ENCODE assay signal across 14 mouse cellular contexts in the genomic region with DNA sequence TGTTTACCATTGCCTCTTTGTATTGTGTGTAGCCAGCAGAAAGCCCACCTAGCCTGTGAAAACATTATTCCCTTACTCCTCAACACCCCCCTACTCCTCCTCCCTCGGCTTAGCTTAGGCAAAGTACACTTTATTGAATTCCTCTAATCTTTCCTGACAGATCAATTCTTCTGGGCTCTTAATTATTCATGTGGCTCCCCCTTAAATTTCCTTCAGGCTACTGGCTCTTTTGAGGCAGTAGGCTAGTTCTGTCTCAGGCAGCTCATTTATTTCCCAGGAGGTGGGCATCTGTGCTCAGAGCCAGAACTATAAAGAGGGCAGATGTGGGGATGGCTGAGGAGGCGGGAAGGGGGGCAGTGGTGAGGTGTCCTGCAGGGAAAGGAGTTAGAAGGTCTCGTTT. TPM values are rescaled to one million over a fixed set of nuclear protein-coding genes. Genes with fewer than 3 reads are reported as not detected.
A peak's percentile ranks its signal among the peaks of the same experiment; 100 is the strongest.
DNase-seq lines count a peak whose midpoint lies in the region; ATAC-seq and TF ChIP-seq lines count a peak whose summit lies in the region.
"Had no signal": no experiment of that assay in that cellular context is flagged by ENCODE, and none has a peak within 500 bp of the region (broad histone marks: within the 10 kb centered on the region; RNA-seq: fewer than 3 reads in every experiment).

No protein-coding gene starts in this region.

- H3K27me3 ChIP-seq in midbrain, embryonic 10.5 days (ENCODE audit: low read depth, poor library complexity, severe bottlenecking) = 0 out of 2 replicates have a peak, but pooled peaks cover 5% of the 10 kb centered on the region
- H3K27me3 ChIP-seq in midbrain, postnatal 0 days (ENCODE audit: insufficient read depth, low read length) = no peaks in the 10 kb centered on the region
- H3K27me3 ChIP-seq in forebrain, embryonic 16.5 days (replicated peaks; ENCODE audit: control insufficient read depth, insufficient read depth, low read length) = no peaks in the 10 kb centered on the region
- H3K27me3 ChIP-seq in limb, embryonic 12.5 days = peaks cover 5% of the 10 kb centered on the region; the same call in 1 of the 2 replicates
- H3K27me3 ChIP-seq: heart, embryonic 15.5 days had no signal

- peak; percentile 34 for DNase-seq in midbrain, embryonic 10.5 days (ENCODE audit: low spot score)
- no peak for DNase-seq in midbrain, postnatal 0 days (ENCODE audit: low spot score)
- DNase-seq in retina, embryonic 14.5 days (ENCODE audit: low spot score) = peak; percentile 90
- no peak for DNase-seq in urinary bladder, postnatal 14 days (ENCODE audit: low spot score)
- DNase-seq in urinary bladder, adult 18-20 months (ENCODE audit: low spot score in 2 of 2) = no peak
- no peak for DNase-seq in spleen, postnatal 36 days (ENCODE audit: low spot score in 2 of 2)
- DNase-seq: cerebellum, adult 18-20 months; gastrocnemius, postnatal 36 days had no signal

- no peaks in the 10 kb centered on the region for H3K36me3 ChIP-seq in midbrain, embryonic 10.5 days
- H3K36me3 ChIP-seq in midbrain, postnatal 0 days (ENCODE audit: insufficient read depth, low read length) = no peaks in the 10 kb centered on the region
- H3K36me3 ChIP-seq in forebrain, embryonic 16.5 days (ENCODE audit: control insufficient read depth, insufficient read depth) = no peaks in the 10 kb centered on the region
- H3K36me3 ChIP-seq in limb, embryonic 12.5 days = no peaks in the 10 kb centered on the region
- H3K36me3 ChIP-seq: G1E; heart, embryonic 15.5 days had no signal

- TF ChIP-seq CTCF in midbrain, postnatal 0 days (IDR thresholded peaks at IDR 0.05) = no peak

- no peak overlapping the region for H3K4me2 ChIP-seq in midbrain, postnatal 0 days (ENCODE audit: low read depth, low read length, poor library complexity, severe bottlenecking)
- no peak overlapping the region for H3K4me2 ChIP-seq in forebrain, embryonic 16.5 days (ENCODE audit: low read length)
- no peak overlapping the region for H3K4me2 ChIP-seq in limb, embryonic 12.5 days
- H3K4me2 ChIP-seq: heart, embryonic 15.5 days; liver, embryonic 11.5 days had no signal

- H3K4me3 ChIP-seq in midbrain, embryonic 10.5 days = no peak overlapping the region
- no peak overlapping the region for H3K4me3 ChIP-seq in midbrain, postnatal 0 days (ENCODE audit: low read depth, low read length)
- no peak overlapping the region for H3K4me3 ChIP-seq in forebrain, embryonic 16.5 days (replicated peaks; ENCODE audit: low read length)
- no peak overlapping the region for H3K4me3 ChIP-seq in limb, embryonic 12.5 days (replicated peaks)
- H3K4me3 ChIP-seq: heart, embryonic 15.5 days had no signal

- WGBS in midbrain, embryonic 10.5 days = 24% methylated on average over 3 of the region's 3 CpGs
- 10% methylated on average over 3 of the region's 3 CpGs for WGBS in midbrain, postnatal 0 days
- 1% methylated on average over 3 of the region's 3 CpGs for WGBS in forebrain, embryonic 16.5 days
- 13% methylated on average over 3 of the region's 3 CpGs for WGBS in limb, embryonic 12.5 days

- H3K4me1 ChIP-seq in midbrain, embryonic 10.5 days = peaks cover 23% of the 10 kb centered on the region
- H3K4me1 ChIP-seq in midbrain, postnatal 0 days (ENCODE audit: insufficient read depth, low read length) = no peaks in the 10 kb centered on the region; the same call in 1 of the 2 replicates
- H3K4me1 ChIP-seq in forebrain, embryonic 16.5 days (replicated peaks; ENCODE audit: control insufficient read depth, insufficient read depth, low read length) = peaks cover 6% of the 10 kb centered on the region; the same call in 1 of the 2 replicates
- H3K4me1 ChIP-seq in limb, embryonic 12.5 days (replicated peaks) = peaks cover 11% of the 10 kb centered on the region
- H3K4me1 ChIP-seq: heart, embryonic 15.5 days had no signal

- H3K9me3 ChIP-seq in midbrain, embryonic 10.5 days (replicated peaks) = no peaks in the 10 kb centered on the region
- H3K9me3 ChIP-seq in midbrain, postnatal 0 days (ENCODE audit: low read length) = no peaks in the 10 kb centered on the region
- H3K9me3 ChIP-seq in forebrain, embryonic 16.5 days (ENCODE audit: control insufficient read depth, low read length) = no peaks in the 10 kb centered on the region
- H3K9me3 ChIP-seq in limb, embryonic 12.5 days = no peaks in the 10 kb centered on the region
- H3K9me3 ChIP-seq: G1E; heart, embryonic 15.5 days had no signal

- no peak overlapping the region for H3K9ac ChIP-seq in midbrain, postnatal 0 days (replicated peaks; ENCODE audit: low read length, poor library complexity, severe bottlenecking)
- H3K9ac ChIP-seq in forebrain, embryonic 16.5 days (replicated peaks; ENCODE audit: low read depth, low read length) = no peak overlapping the region
- H3K9ac ChIP-seq in limb, embryonic 12.5 days (replicated peaks) = no peak overlapping the region
- H3K9ac ChIP-seq: heart, embryonic 15.5 days had no signal

- ATAC-seq in midbrain, postnatal 0 days (ENCODE audit: low FRiP score) = no peak
- ATAC-seq in forebrain, embryonic 16.5 days = peak; percentile 87
- peak; percentile 63; the same call in 1 of the 2 replicates for ATAC-seq in limb, embryonic 12.5 days (ENCODE audit: insufficient number of reproducible peaks, insufficient read depth, low FRiP score, low TSS enrichment, low read depth)
- ATAC-seq: inflammation-experienced regulatory T-cells, adult 6 months had no signal

- H3K27ac ChIP-seq in midbrain, embryonic 10.5 days (replicated peaks) = peak overlapping the region; percentile 57; the same call in 1 of the 2 replicates
- no peak overlapping the region for H3K27ac ChIP-seq in midbrain, postnatal 0 days (ENCODE audit: low read depth, low read length)
- no peak overlapping the region for H3K27ac ChIP-seq in forebrain, embryonic 16.5 days (ENCODE audit: low read length)
- H3K27ac ChIP-seq in limb, embryonic 12.5 days = 0 out of 2 replicates have a peak overlapping the region, but pooled peaks have one; percentile 43
- H3K27ac ChIP-seq: heart, embryonic 15.5 days had no signal

RNA-seq across cellular contexts. Expression of gene Frmd4a, which starts 24.5 kb away (rescaled TPM):
- polyA plus RNA-seq in midbrain, embryonic 10.5 days (2016; fragmentation: Nextera tagmentation; extraction: Ambion mirVana) = 33.1 and 38.5 TPM in 2 replicates
- total RNA-seq in midbrain, postnatal 0 days (2014; rRNA removed) = 60.2 and 76.4 TPM in 2 replicates
- polyA plus RNA-seq in midbrain, postnatal 0 days (2015; fragmentation: Nextera tagmentation; extraction: Ambion mirVana) = 34.4 and 42.5 TPM in 2 replicates
- polyA plus RNA-seq in forebrain, embryonic 16.5 days (2015; fragmentation: Nextera tagmentation; extraction: Ambion mirVana) = 85.3 and 97.9 TPM in 2 replicates
- 69.3 and 76.3 TPM in 2 replicates for polyA plus RNA-seq in limb, embryonic 12.5 days (2016; fragmentation: Nextera tagmentation; extraction: Ambion mirVana)

Comparison
In these comparisons a context has a peak if more than half of its experiments do, and no peak if none do; other contexts are left out.
1. DNase-seq: peak in midbrain, embryonic 10.5 days (single experiment) and retina, embryonic 14.5 days (single experiment); none in midbrain, postnatal 0 days (single experiment), urinary bladder, postnatal 14 days (single experiment), urinary bladder, adult 18-20 months (0 of 2) and spleen, postnatal 36 days (0 of 2).
2. H3K27ac ChIP-seq: peak in midbrain, embryonic 10.5 days (single experiment) and limb, embryonic 12.5 days (single experiment); none in midbrain, postnatal 0 days (single experiment) and forebrain, embryonic 16.5 days (single experiment).